Mouse (Mus musculus) myocyte (in vitro differentiated cells): Measurements from ENCODE around the gene Dlgap4. TPM values are rescaled to one million over a fixed set of nuclear protein-coding genes. Genes with fewer than 3 reads are reported as not detected.

Source experiments
- H3K27me3 ChIP-seq: one replicate; pipeline ENCODE4 v1.6.1; 2011; ENCODE audit not compliant: control insufficient read depth, insufficient read depth, insufficient read length
- H3K36me3 ChIP-seq: one replicate; pipeline ENCODE4 v1.6.1; 2011; ENCODE audit not compliant: control insufficient read depth, insufficient read depth
- H3K4me2 ChIP-seq: one replicate; pipeline ENCODE4 v1.6.1; 2011; ENCODE audit warnings: low read depth, control low read depth
- H3K4me3 ChIP-seq: one replicate; pipeline ENCODE4 v1.5.1; 2011; ENCODE audit warnings: mild to moderate bottlenecking, control low read depth, moderate library complexity
- H3K79me2 ChIP-seq: one replicate; pipeline ENCODE4 v1.6.1; 2011; ENCODE audit not compliant: control insufficient read depth, insufficient read depth
- H3ac ChIP-seq: one replicate; pipeline ENCODE4 v1.6.1; 2011; ENCODE audit not compliant: control insufficient read depth, insufficient read length
- CEBPB ChIP-seq: IDR thresholded peaks from 2 replicates; pipeline ENCODE4 v1.6.1; 2011; ENCODE audit warnings: mild to moderate bottlenecking, moderate library complexity; ENCODE audit not compliant: poor library complexity, insufficient read depth, severe bottlenecking
- E2F4 ChIP-seq: IDR thresholded peaks from one replicate; pipeline ENCODE4 v1.6.1; 2011; ENCODE audit warnings: mild to moderate bottlenecking, control low read depth, moderate library complexity; ENCODE audit not compliant: insufficient read depth
- MAX ChIP-seq: IDR thresholded peaks from one replicate; pipeline ENCODE4 v1.6.1; 2011; ENCODE audit warnings: low read depth, mild to moderate bottlenecking, control low read depth
- MYOD1 ChIP-seq, 3 experiments: IDR thresholded peaks; one replicate each; pipeline ENCODE4 v1.6.1; 2011; ENCODE audit warnings: control low read depth in 2 of 3, low read depth in 2 of 3, mild to moderate bottlenecking in 2 of 3, moderate library complexity in 1 of 3; ENCODE audit not compliant: insufficient read length in 2 of 3, control insufficient read depth in 1 of 3
- MYOG ChIP-seq, 3 experiments: IDR thresholded peaks; one replicate each; pipeline ENCODE4 v1.6.1; 2011; ENCODE audit warnings: control low read depth in 2 of 3, low read depth in 2 of 3, mild to moderate bottlenecking in 2 of 3; ENCODE audit not compliant: insufficient read length in 2 of 3, control insufficient read depth in 1 of 3, insufficient read depth in 1 of 3
- POLR2A ChIP-seq: IDR thresholded peaks from one replicate; pipeline ENCODE4 v1.6.1; 2011; ENCODE audit warnings: low read depth, mild to moderate bottlenecking, control low read depth, moderate library complexity; ENCODE audit not compliant: insufficient read length
- POLR2AphosphoS2 ChIP-seq: IDR thresholded peaks from one replicate; pipeline ENCODE4 v1.6.1; 2011; ENCODE audit warnings: low read depth, control low read depth; ENCODE audit not compliant: insufficient read length
- REST ChIP-seq: IDR thresholded peaks from one replicate; pipeline ENCODE4 v1.6.1; 2011; ENCODE audit warnings: mild to moderate bottlenecking, control low read depth, moderate library complexity; ENCODE audit not compliant: insufficient read depth, insufficient read length
- SRF ChIP-seq: IDR thresholded peaks from one replicate; pipeline ENCODE4 v1.6.1; 2011; ENCODE audit warnings: low read depth; ENCODE audit not compliant: control insufficient read depth, insufficient read length
- TCF12 ChIP-seq: IDR thresholded peaks from one replicate; pipeline ENCODE4 v1.6.1; 2011; ENCODE audit warnings: mild to moderate bottlenecking, control low read depth; ENCODE audit not compliant: poor library complexity, insufficient read depth, severe bottlenecking
- TCF3 ChIP-seq: IDR thresholded peaks from one replicate; pipeline ENCODE4 v1.6.1; 2011; ENCODE audit warnings: low read depth, control low read depth; ENCODE audit not compliant: insufficient read length
- USF1 ChIP-seq: IDR thresholded peaks from one replicate; pipeline ENCODE4 v1.6.1; 2011; ENCODE audit warnings: low read depth, mild to moderate bottlenecking, control low read depth, moderate library complexity
- polyA plus RNA-seq: library from polyadenylated mRNA; unstranded; fragments of >200 nt; fragmentation: generic; extraction: Trizol; gene quantifications from one replicate; pipeline ENCODE4 v1.2.1, GENCODE M21; 2012; ENCODE audit warnings: missing spikeins

The Dlgap4 gene
- polyA plus RNA-seq, 1 experiment = 176 TPM

DNA sequence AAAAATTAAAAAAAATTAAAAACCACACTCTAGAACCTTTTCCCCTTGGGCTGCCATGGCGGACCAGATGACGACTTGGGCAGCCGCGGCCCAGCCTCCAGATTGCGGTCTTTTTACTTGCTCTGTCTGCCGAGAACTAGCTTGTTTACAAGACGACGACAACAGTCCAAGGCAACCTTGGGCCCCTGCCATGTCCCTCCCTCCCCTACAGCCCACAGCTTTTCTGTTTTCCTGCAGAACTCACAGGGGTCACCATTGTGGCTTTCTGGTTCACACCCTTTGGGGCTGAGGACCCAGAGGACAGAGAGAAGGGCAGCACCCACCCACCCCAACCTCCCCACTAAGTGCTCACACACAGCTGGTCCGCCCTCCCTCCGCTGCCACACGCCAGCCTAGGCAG is 149.6 kb downstream of the Dlgap4 start:
- H3K4me2 ChIP-seq = no peak overlapping the region
- peaks cover 44% of the 10 kb centered on the region for H3K36me3 ChIP-seq
- no peak overlapping the region for H3K4me3 ChIP-seq
- H3K79me2 ChIP-seq = no peaks in the 10 kb centered on the region
- no peaks in the 10 kb centered on the region for H3K27me3 ChIP-seq
- no peak overlapping the region for H3ac ChIP-seq
- TF ChIP-seq MYOG (IDR thresholded peaks at IDR 0.05; ENCODE audit: control insufficient read depth in 1 of 3, insufficient read depth in 1 of 3, insufficient read length in 2 of 3, low read depth in 2 of 3) = no peak
- TF ChIP-seq SRF = no peak

GRCm38 (mm10) chr2:156764022-156764421 is 150.5 kb downstream of the Dlgap4 start:
- Histone ChIP-seq H3K4me2 (no peak overlapping the region), H3K79me2 (no peaks in the 10 kb centered on the region), H3K4me3 (no peak overlapping the region), H3K36me3 (peaks cover 36% of the 10 kb centered on the region), H3K27me3 (no peaks in the 10 kb centered on the region), H3ac (no peak overlapping the region)
- TF ChIP-seq MYOG (IDR thresholded peaks at IDR 0.05; ENCODE audit: control insufficient read depth in 1 of 3, insufficient read depth in 1 of 3, insufficient read length in 2 of 3, low read depth in 2 of 3) (no peak), POLR2A (no peak), TCF12 (no peak), POLR2AphosphoS2 (peak; percentile 29), TCF3 (no peak), E2F4 (no peak)

- no peak overlapping the region for H3K4me2 ChIP-seq
- no peaks in the 10 kb centered on the region for H3K79me2 ChIP-seq
- no peak overlapping the region for H3ac ChIP-seq
- TF ChIP-seq POLR2AphosphoS2 (peak; percentile 42), MYOD1 (IDR thresholded peaks at IDR 0.05; ENCODE audit: control insufficient read depth in 1 of 3, insufficient read length in 2 of 3, low read depth in 2 of 3) (no peak)
- H3K36me3 ChIP-seq = peaks cover 29% of the 10 kb centered on the region
- no peak overlapping the region for H3K4me3 ChIP-seq
- no peaks in the 10 kb centered on the region for H3K27me3 ChIP-seq
Measured at GRCm38 (mm10) chr2:156764747-156765146, 151.2 kb downstream of the Dlgap4 start.

DNA sequence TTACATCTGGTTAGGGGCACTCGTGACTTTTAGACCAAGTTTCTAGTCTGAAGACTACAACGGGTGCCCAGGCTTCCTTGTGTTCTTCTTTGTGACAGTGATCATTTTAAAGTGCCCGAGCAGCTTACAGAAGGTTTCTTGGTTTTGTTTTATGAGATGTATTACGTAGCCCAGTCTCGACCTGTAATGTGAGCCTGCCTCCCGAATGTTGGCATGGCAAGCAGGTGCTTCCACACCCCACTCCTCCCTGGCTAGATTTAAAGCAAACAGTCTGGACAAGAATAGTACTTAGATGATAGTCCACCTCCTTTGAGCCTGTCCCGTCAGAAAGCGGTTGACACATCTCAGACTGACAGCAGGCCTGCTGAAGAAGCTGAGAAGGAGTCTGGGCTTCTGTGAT is 152.1 kb downstream of the Dlgap4 start:
- H3K79me2 ChIP-seq = no peaks in the 10 kb centered on the region
- H3K4me3 ChIP-seq = no peak overlapping the region
- no peak overlapping the region for H3ac ChIP-seq
- TF ChIP-seq MYOG (IDR thresholded peaks at IDR 0.05; ENCODE audit: control insufficient read depth in 1 of 3, insufficient read depth in 1 of 3, insufficient read length in 2 of 3, low read depth in 2 of 3) (peak in 1 of 3 experiments; percentile 26), TCF3 (no peak), USF1 (no peak), CEBPB (no peak), TCF12 (no peak), MYOD1 (IDR thresholded peaks at IDR 0.05; ENCODE audit: control insufficient read depth in 1 of 3, insufficient read length in 2 of 3, low read depth in 2 of 3) (peak in 1 of 3 experiments; percentile 65), MAX (no peak), POLR2AphosphoS2 (peak; percentile 63), E2F4 (no peak), POLR2A (no peak), SRF (no peak), REST (no peak)
- no peak overlapping the region for H3K4me2 ChIP-seq
- H3K36me3 ChIP-seq = peaks cover 20% of the 10 kb centered on the region
- no peaks in the 10 kb centered on the region for H3K27me3 ChIP-seq

DNA sequence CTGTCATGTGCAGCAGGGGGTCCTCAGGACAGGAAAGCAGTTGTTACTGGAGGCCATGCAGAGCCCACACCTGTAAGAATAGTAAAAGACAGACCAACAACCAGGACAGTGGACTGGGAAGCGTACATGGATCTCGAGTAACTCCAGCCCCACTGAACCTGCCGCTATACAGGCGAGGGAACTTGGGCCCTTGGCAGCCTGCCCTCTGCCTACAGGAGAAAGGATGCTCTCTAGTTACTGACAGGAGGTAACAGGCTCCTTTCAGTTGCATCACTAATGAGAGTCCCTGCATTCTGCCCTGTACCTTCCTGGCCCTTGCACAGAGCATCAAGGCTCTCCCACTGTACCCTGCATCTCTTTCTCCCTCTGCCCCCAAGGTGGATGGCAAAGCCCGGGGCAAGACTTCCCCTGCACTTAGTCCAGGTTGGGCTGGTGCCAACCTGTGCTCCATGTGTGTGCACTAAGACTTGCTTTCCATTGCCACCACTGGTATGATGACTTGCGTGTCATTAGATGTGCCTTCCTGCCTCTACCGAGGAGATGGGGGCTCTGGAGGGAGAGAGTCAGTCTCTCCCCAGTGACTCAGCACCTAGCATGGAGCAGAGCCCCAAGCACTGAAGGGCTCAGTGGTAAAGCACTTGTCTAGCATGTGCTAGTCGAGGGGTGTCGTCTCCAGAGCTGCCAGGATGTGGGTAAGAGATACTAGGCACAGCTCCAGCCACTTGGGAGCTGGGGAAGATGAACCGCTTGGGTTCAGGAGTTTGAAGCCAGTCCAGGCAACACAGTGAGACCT is 152.9 kb downstream of the Dlgap4 start:
- peaks cover 14% of the 10 kb centered on the region for H3K36me3 ChIP-seq
- TF ChIP-seq POLR2A = peak; percentile 10
- TF ChIP-seq TCF3 = no peak
- no peak for TF ChIP-seq MAX
- peak; percentile 72 for TF ChIP-seq POLR2AphosphoS2
- H3K79me2 ChIP-seq = no peaks in the 10 kb centered on the region
- no peak overlapping the region for H3ac ChIP-seq
- H3K4me3 ChIP-seq = no peak overlapping the region
- H3K4me2 ChIP-seq = no peak overlapping the region
- H3K27me3 ChIP-seq = no peaks in the 10 kb centered on the region

DNA sequence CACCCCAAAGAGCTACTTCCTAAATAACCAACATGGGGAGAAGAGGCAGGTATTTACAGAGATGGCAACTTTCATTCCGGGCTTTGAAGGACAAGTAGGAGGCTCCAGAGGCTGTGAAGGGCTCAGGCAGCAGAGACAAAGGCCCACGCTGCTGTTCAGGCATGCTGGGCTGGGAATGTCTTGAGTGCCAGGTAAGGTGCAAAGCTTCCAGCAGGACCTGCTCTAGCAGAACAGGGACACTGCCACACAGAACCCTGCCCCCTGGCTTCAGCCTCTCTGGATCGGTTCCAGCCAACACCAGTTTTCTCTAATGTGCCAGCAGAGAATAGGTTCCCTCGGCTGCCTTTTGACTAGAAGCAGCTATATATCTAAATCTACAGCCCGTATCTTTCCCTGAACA is 153.6 kb downstream of the Dlgap4 start:
- Histone ChIP-seq H3ac (no peak overlapping the region), H3K4me3 (no peak overlapping the region), H3K36me3 (peaks cover 8% of the 10 kb centered on the region), H3K79me2 (no peaks in the 10 kb centered on the region), H3K4me2 (no peak overlapping the region), H3K27me3 (no peaks in the 10 kb centered on the region)
- TF ChIP-seq TCF3 = no peak
- no peak for TF ChIP-seq REST
- no peak for TF ChIP-seq TCF12
- no peak for TF ChIP-seq SRF
- TF ChIP-seq E2F4 = no peak
- TF ChIP-seq MYOD1 (IDR thresholded peaks at IDR 0.05; ENCODE audit: control insufficient read depth in 1 of 3, insufficient read length in 2 of 3, low read depth in 2 of 3) = no peak
- TF ChIP-seq USF1 = no peak
- TF ChIP-seq CEBPB = no peak
- no peak for TF ChIP-seq POLR2A
- TF ChIP-seq MAX = no peak
- TF ChIP-seq POLR2AphosphoS2 = no peak
